17 mouse cellular contexts compared by ENCODE assay signal in genomic region chr5:68705411-68706080, GRCm38 (mm10).
DNase-seq lines count a peak whose midpoint lies in the region; ATAC-seq lines count a peak whose summit lies in the region.
"Had no signal": no experiment of that assay in that cellular context is flagged by ENCODE, and none has a peak within 500 bp of the region (broad histone marks: within the 10 kb centered on the region; RNA-seq: fewer than 3 reads in every experiment).

No protein-coding gene starts in this region.

- no peak overlapping the region for H3K9ac ChIP-seq in hindbrain, embryonic 11.5 days (ENCODE audit: low read depth, low read length)
- no peak overlapping the region for H3K9ac ChIP-seq in hindbrain, embryonic 13.5 days
- no peak overlapping the region for H3K9ac ChIP-seq in forebrain, embryonic 13.5 days
- no peak overlapping the region for H3K9ac ChIP-seq in midbrain, embryonic 15.5 days
- H3K9ac ChIP-seq: heart, embryonic 15.5 days; liver, embryonic 15.5 days; stomach, embryonic 15.5 days had no signal

- H3K4me3 ChIP-seq in hindbrain, embryonic 11.5 days (ENCODE audit: low read depth, low read length) = no peak overlapping the region
- H3K4me3 ChIP-seq in hindbrain, embryonic 13.5 days = no peak overlapping the region
- H3K4me3 ChIP-seq in forebrain, embryonic 13.5 days = no peak overlapping the region
- H3K4me3 ChIP-seq in midbrain, embryonic 15.5 days = no peak overlapping the region
- H3K4me3 ChIP-seq: erythroblast, embryonic 14.5 days; heart, embryonic 15.5 days; liver, embryonic 15.5 days; stomach, embryonic 15.5 days had no signal

- no peak overlapping the region for H3K4me2 ChIP-seq in hindbrain, embryonic 11.5 days (replicated peaks; ENCODE audit: low read depth, low read length)
- H3K4me2 ChIP-seq in hindbrain, embryonic 13.5 days = no peak overlapping the region
- no peak overlapping the region for H3K4me2 ChIP-seq in forebrain, embryonic 13.5 days
- no peak overlapping the region for H3K4me2 ChIP-seq in midbrain, embryonic 15.5 days
- H3K4me2 ChIP-seq: heart, embryonic 15.5 days; liver, embryonic 15.5 days; stomach, embryonic 15.5 days had no signal

- no peaks in the 10 kb centered on the region for H3K36me3 ChIP-seq in hindbrain, embryonic 11.5 days (ENCODE audit: control insufficient read depth, insufficient read depth, low read length)
- H3K36me3 ChIP-seq in hindbrain, embryonic 13.5 days = no peaks in the 10 kb centered on the region
- no peaks in the 10 kb centered on the region for H3K36me3 ChIP-seq in forebrain, embryonic 13.5 days (ENCODE audit: poor library complexity, severe bottlenecking)
- no peaks in the 10 kb centered on the region for H3K36me3 ChIP-seq in midbrain, embryonic 15.5 days (replicated peaks)
- H3K36me3 ChIP-seq: heart, embryonic 15.5 days; liver, embryonic 15.5 days; stomach, embryonic 15.5 days had no signal

- no peaks in the 10 kb centered on the region for H3K9me3 ChIP-seq in hindbrain, embryonic 11.5 days (ENCODE audit: control insufficient read depth, low read length)
- no peaks in the 10 kb centered on the region for H3K9me3 ChIP-seq in hindbrain, embryonic 13.5 days
- H3K9me3 ChIP-seq in forebrain, embryonic 13.5 days (replicated peaks) = no peaks in the 10 kb centered on the region
- H3K9me3 ChIP-seq in midbrain, embryonic 15.5 days = no peaks in the 10 kb centered on the region
- H3K9me3 ChIP-seq: heart, embryonic 15.5 days; liver, embryonic 15.5 days; stomach, embryonic 15.5 days had no signal

- WGBS in hindbrain, embryonic 11.5 days = 66% methylated on average over 2 of the region's 2 CpGs
- 45% methylated on average over 2 of the region's 2 CpGs for WGBS in hindbrain, embryonic 13.5 days
- WGBS in forebrain, embryonic 13.5 days = 46% methylated on average over 2 of the region's 2 CpGs
- 38% methylated on average over 2 of the region's 2 CpGs for WGBS in midbrain, embryonic 15.5 days

- no peaks in the 10 kb centered on the region for H3K27me3 ChIP-seq in hindbrain, embryonic 11.5 days (ENCODE audit: control insufficient read depth, insufficient read depth, low read length)
- no peaks in the 10 kb centered on the region for H3K27me3 ChIP-seq in hindbrain, embryonic 13.5 days
- no peaks in the 10 kb centered on the region for H3K27me3 ChIP-seq in forebrain, embryonic 13.5 days
- no peaks in the 10 kb centered on the region for H3K27me3 ChIP-seq in midbrain, embryonic 15.5 days (replicated peaks)
- H3K27me3 ChIP-seq: heart, embryonic 15.5 days; liver, embryonic 15.5 days; stomach, embryonic 15.5 days had no signal

- peak; percentile 59 for ATAC-seq in hindbrain, embryonic 11.5 days (ENCODE audit: low FRiP score)
- no peak for ATAC-seq in hindbrain, embryonic 13.5 days (ENCODE audit: low FRiP score)
- peak; percentile 88 for ATAC-seq in forebrain, embryonic 13.5 days
- ATAC-seq in midbrain, embryonic 15.5 days (replicated peaks) = peak; percentile 95
- ATAC-seq: intestine, postnatal 0 days had no signal

- H3K4me1 ChIP-seq in hindbrain, embryonic 11.5 days (replicated peaks; ENCODE audit: control insufficient read depth, insufficient read depth, low read length) = no peaks in the 10 kb centered on the region
- H3K4me1 ChIP-seq in hindbrain, embryonic 13.5 days (replicated peaks) = no peaks in the 10 kb centered on the region
- peaks cover 11% of the 10 kb centered on the region; the same call in 1 of the 2 replicates for H3K4me1 ChIP-seq in forebrain, embryonic 13.5 days
- peaks cover 4% of the 10 kb centered on the region; the same call in 1 of the 2 replicates for H3K4me1 ChIP-seq in midbrain, embryonic 15.5 days
- H3K4me1 ChIP-seq: heart, embryonic 15.5 days; liver, embryonic 15.5 days; stomach, embryonic 15.5 days had no signal

- H3K27ac ChIP-seq in hindbrain, embryonic 11.5 days (ENCODE audit: low read depth, low read length) = no peak overlapping the region
- H3K27ac ChIP-seq in hindbrain, embryonic 13.5 days = no peak overlapping the region; the same call in 1 of the 2 replicates
- no peak overlapping the region for H3K27ac ChIP-seq in forebrain, embryonic 13.5 days
- 0 out of 2 replicates have a peak overlapping the region, but pooled peaks have one; percentile 32 for H3K27ac ChIP-seq in midbrain, embryonic 15.5 days
- H3K27ac ChIP-seq: heart, embryonic 15.5 days; liver, embryonic 15.5 days; stomach, embryonic 15.5 days had no signal

- DNase-seq in hindbrain, embryonic 11.5 days (ENCODE audit: low spot score) = peak; percentile 1
- DNase-seq in cerebellum, adult 11 months = peak; percentile 0
- DNase-seq in embryo, embryonic 10.5 days (ENCODE audit: low spot score) = no peak
- no peak for DNase-seq in thymus, adult 18-20 months
- DNase-seq in kidney, postnatal 4 days = no peak
- DNase-seq: embryo, embryonic 11 days; gastrocnemius, postnatal 25 days; lung, postnatal 4 days; right cerebral cortex, postnatal 14 days had no signal

Comparison
In these comparisons a context has a peak if more than half of its experiments do, and no peak if none do; other contexts are left out.
1. DNase-seq: peak in hindbrain, embryonic 11.5 days (single experiment) and cerebellum, adult 11 months (single experiment); none in embryo, embryonic 10.5 days (single experiment), thymus, adult 18-20 months (0 of 2) and kidney, postnatal 4 days (0 of 2).